Mouse (Mus musculus) intestine, postnatal 0 days (tissue): Measurements from ENCODE around the gene Itgb5. TPM values are rescaled to one million over a fixed set of nuclear protein-coding genes. Genes with fewer than 3 reads are reported as not detected.

Experiments used
- ATAC-seq: fragments of 200-750 bp; cut with Nextera tagmentation; 2 replicates; pipeline ENCODE4 v1.8.0; 2017; ENCODE audit warnings: mild to moderate bottlenecking, moderate TSS enrichment, moderate library complexity
- H3K27ac ChIP-seq: fragments of 300-500 bp; sonication (generic); 2 replicates; pipeline ENCODE4 v1.5.1; 2014; ENCODE audit warnings: mild to moderate bottlenecking, low read depth, low read length, moderate library complexity
- H3K27me3 ChIP-seq: fragments of 300-500 bp; sonication (generic); replicated peaks from 2 replicates; pipeline ENCODE4 v1.6.1; 2014; ENCODE audit warnings: low read length, mixed read lengths; ENCODE audit not compliant: control insufficient read depth, insufficient read depth
- H3K36me3 ChIP-seq: fragments of 300-500 bp; sonication (generic); 2 replicates; pipeline ENCODE4 v1.6.1; 2014; ENCODE audit warnings: mild to moderate bottlenecking, moderate library complexity; ENCODE audit not compliant: control insufficient read depth, insufficient read depth
- H3K4me1 ChIP-seq: fragments of 300-500 bp; sonication (generic); replicated peaks from 2 replicates; pipeline ENCODE4 v1.6.1; 2014; ENCODE audit warnings: antibody characterized with exemption, low read length, mixed read lengths; ENCODE audit not compliant: control insufficient read depth, insufficient read depth
- H3K4me2 ChIP-seq: fragments of 300-500 bp; sonication (generic); replicated peaks from 2 replicates; pipeline ENCODE4 v1.6.1; 2014; ENCODE audit warnings: low read depth, mild to moderate bottlenecking, moderate library complexity
- H3K4me3 ChIP-seq: fragments of 300-500 bp; sonication (generic); 2 replicates; pipeline ENCODE4 v1.5.1; 2014; ENCODE audit warnings: low read depth, low read length
- H3K9ac ChIP-seq: fragments of 300-500 bp; sonication (generic); 2 replicates; pipeline ENCODE4 v1.6.1; 2014; ENCODE audit warnings: mild to moderate bottlenecking, low read depth, low read length
- H3K9me3 ChIP-seq: fragments of 300-500 bp; sonication (generic); 2 replicates; pipeline ENCODE4 v1.6.1; 2016; ENCODE audit warnings: mixed run types; ENCODE audit not compliant: control insufficient read depth
- CTCF ChIP-seq: sonication (generic); IDR thresholded peaks from 2 replicates; pipeline ENCODE4 v1.5.1; 2016; ENCODE audit warnings: low read depth, mild to moderate bottlenecking, control low read depth, antibody characterized with exemption, moderate library complexity
- WGBS: fragments of 180-500 bp; shearing (Covaris S2); extraction: QIAGEN DNeasy Blood & Tissue Kit; methylation state at CpG from one replicate; pipeline ENCODE4 v1.1.7; 2014; 5-methylcytosine and 5-hydroxymethylcytosine counted together
- polyA plus RNA-seq: library from polyadenylated mRNA; unstranded; fragments of >200 nt; fragmentation: Nextera tagmentation; extraction: Ambion mirVana; gene quantifications from 2 replicates; pipeline ENCODE4 v1.2.1, GENCODE M21; 2015

Gene Itgb5
- polyA plus RNA-seq, 1 experiment from 2014 or later: 23.5 TPM

GRCm38 (mm10) chr16:33870988-33871758, 41.7 kb downstream of the Itgb5 start:
- Histone ChIP-seq H3K4me3 (no peak overlapping the region), H3K9me3 (no peaks in the 10 kb centered on the region), H3K36me3 (0 out of 2 replicates have a peak, but pooled peaks cover 5% of the 10 kb centered on the region), H3K27me3 (no peaks in the 10 kb centered on the region), H3K4me1 (no peaks in the 10 kb centered on the region), H3K9ac (no peak overlapping the region), H3K4me2 (no peak overlapping the region), H3K27ac (no peak overlapping the region)
- 74% methylated on average over 13 of the region's 13 CpGs for WGBS
- TF ChIP-seq CTCF: no peak
- ATAC-seq: no peak

- no peaks in the 10 kb centered on the region for H3K4me1 ChIP-seq
- H3K27me3 ChIP-seq: no peaks in the 10 kb centered on the region
- no peaks in the 10 kb centered on the region for H3K9me3 ChIP-seq
- H3K36me3 ChIP-seq: 0 out of 2 replicates have a peak, but pooled peaks cover 5% of the 10 kb centered on the region
- 0 out of 2 replicates have a peak overlapping the region, but pooled peaks have one; percentile 9 for H3K4me2 ChIP-seq
- H3K27ac ChIP-seq: peak overlapping the region; percentile 60; the same call in 1 of the 2 replicates
- WGBS: 37% methylated on average over 14 of the region's 14 CpGs
- ATAC-seq: peak; percentile 44; the same call in 1 of the 2 replicates
- H3K9ac ChIP-seq: no peak overlapping the region
- TF ChIP-seq CTCF: no peak
- no peak overlapping the region for H3K4me3 ChIP-seq
Measured at GRCm38 (mm10) chr16:33871865-33872443, 42.5 kb downstream of the Itgb5 start.

- Histone ChIP-seq H3K4me3 (no peak overlapping the region), H3K9me3 (no peaks in the 10 kb centered on the region), H3K4me2 (no peak overlapping the region), H3K27me3 (no peaks in the 10 kb centered on the region), H3K4me1 (0 out of 2 replicates have a peak, but pooled peaks cover 4% of the 10 kb centered on the region), H3K36me3 (0 out of 2 replicates have a peak, but pooled peaks cover 5% of the 10 kb centered on the region), H3K27ac (no peak overlapping the region), H3K9ac (no peak overlapping the region)
- WGBS: 59% methylated on average over 7 of the region's 7 CpGs
- no peak for TF ChIP-seq CTCF
- ATAC-seq: no peak
Measured at GRCm38 (mm10) chr16:33873282-33873681, 43.8 kb downstream of the Itgb5 start.

- Histone ChIP-seq H3K36me3 (0 out of 2 replicates have a peak, but pooled peaks cover 8% of the 10 kb centered on the region), H3K4me3 (no peak overlapping the region), H3K4me2 (no peak overlapping the region), H3K9me3 (no peaks in the 10 kb centered on the region), H3K9ac (no peak overlapping the region), H3K4me1 (peaks cover 4% of the 10 kb centered on the region; the same call in 1 of the 2 replicates), H3K27me3 (no peaks in the 10 kb centered on the region), H3K27ac (no peak overlapping the region)
- WGBS: 59% methylated on average over 6 of the region's 6 CpGs
- ATAC-seq: no peak
- no peak for TF ChIP-seq CTCF
Measured at GRCm38 (mm10) chr16:33878041-33878783, 48.7 kb downstream of the Itgb5 start.

GRCm38 (mm10) chr16:33879031-33879430, 49.6 kb downstream of the Itgb5 start:
- H3K27ac ChIP-seq: no peak overlapping the region

GRCm38 (mm10) chr16:33879556-33879955, 50.1 kb downstream of the Itgb5 start:
- Histone ChIP-seq H3K9me3 (no peaks in the 10 kb centered on the region), H3K4me3 (no peak overlapping the region), H3K36me3 (0 out of 2 replicates have a peak, but pooled peaks cover 8% of the 10 kb centered on the region), H3K27me3 (no peaks in the 10 kb centered on the region), H3K9ac (no peak overlapping the region), H3K27ac (no peak overlapping the region), H3K4me1 (peaks cover 6% of the 10 kb centered on the region; the same call in 1 of the 2 replicates), H3K4me2 (no peak overlapping the region)
- TF ChIP-seq CTCF: no peak
- ATAC-seq: no peak
- WGBS: 56% methylated on average over 4 of the region's 4 CpGs

More at GRCm38 (mm10) chr16:33879031-33879430, 49.6 kb downstream of the Itgb5 start:
- TF ChIP-seq CTCF: peak; percentile 36; the same call in 1 of the 2 replicates
- Histone ChIP-seq H3K27me3 (no peaks in the 10 kb centered on the region), H3K4me2 (no peak overlapping the region), H3K4me1 (peaks cover 6% of the 10 kb centered on the region; the same call in 1 of the 2 replicates), H3K36me3 (0 out of 2 replicates have a peak, but pooled peaks cover 8% of the 10 kb centered on the region), H3K9ac (no peak overlapping the region), H3K9me3 (no peaks in the 10 kb centered on the region), H3K4me3 (no peak overlapping the region)
- WGBS: 48% methylated on average over 6 of the region's 6 CpGs
- no peak for ATAC-seq
